Mouse (Mus musculus) neural tube, embryonic 14.5 days (tissue): ENCODE data around the gene Myo1h. TPM values are rescaled to one million over a fixed set of nuclear protein-coding genes. Genes with fewer than 3 reads are reported as not detected.

Source experiments
- ATAC-seq: fragments of 200-750 bp; cut with Nextera tagmentation; 2 replicates; pipeline ENCODE4 v1.8.0; 2017; ENCODE audit warnings: low read depth, mild to moderate bottlenecking, moderate TSS enrichment, moderate library complexity
- H3K27ac ChIP-seq: fragments of 300-500 bp; sonication (generic); 2 replicates; pipeline ENCODE4 v1.5.1; 2014; ENCODE audit warnings: low read depth, mild to moderate bottlenecking, control low read depth, low read length, moderate library complexity, mixed read lengths
- H3K27me3 ChIP-seq: fragments of 300-500 bp; sonication (generic); 2 replicates; pipeline ENCODE4 v1.6.1; 2014; ENCODE audit warnings: low read length; ENCODE audit not compliant: control insufficient read depth, insufficient read depth
- H3K36me3 ChIP-seq: fragments of 300-500 bp; sonication (generic); 2 replicates; pipeline ENCODE4 v1.6.1; 2014; ENCODE audit warnings: low read length, mixed read lengths; ENCODE audit not compliant: control insufficient read depth, insufficient read depth
- H3K4me1 ChIP-seq: fragments of 300-500 bp; sonication (generic); 2 replicates; pipeline ENCODE4 v1.6.1; 2014; ENCODE audit warnings: low read length; ENCODE audit not compliant: control insufficient read depth, insufficient read depth
- H3K4me2 ChIP-seq: fragments of 300-500 bp; sonication (generic); 2 replicates; pipeline ENCODE4 v1.6.1; 2014; ENCODE audit warnings: mild to moderate bottlenecking, low read depth, low read length, control low read depth
- H3K4me3 ChIP-seq: fragments of 300-500 bp; sonication (generic); 2 replicates; pipeline ENCODE4 v1.5.1; 2014; ENCODE audit warnings: low read depth, low read length, control low read depth, mixed read lengths
- H3K9ac ChIP-seq: fragments of 300-500 bp; sonication (generic); replicated peaks from 2 replicates; pipeline ENCODE4 v1.6.1; 2014; ENCODE audit warnings: low read depth, mild to moderate bottlenecking, control low read depth, low read length, mixed read lengths
- H3K9me3 ChIP-seq: fragments of 300-500 bp; sonication (generic); 2 replicates; pipeline ENCODE4 v1.6.1; 2016; ENCODE audit warnings: low read length; ENCODE audit not compliant: control insufficient read depth
- WGBS: fragments of 180-500 bp; shearing (Covaris S2); extraction: QIAGEN DNeasy Blood & Tissue Kit; methylation state at CpG from one replicate; pipeline ENCODE4 v1.1.7; 2014; 5-methylcytosine and 5-hydroxymethylcytosine counted together
- polyA plus RNA-seq: library from polyadenylated mRNA; unstranded; fragments of >200 nt; fragmentation: Nextera tagmentation; extraction: Ambion mirVana; gene quantifications from 2 replicates; pipeline ENCODE4 v1.2.1, GENCODE M21; 2014

Myo1h gene
- polyA plus RNA-seq, 1 experiment from 2014 or later: 0.75 TPM

DNA sequence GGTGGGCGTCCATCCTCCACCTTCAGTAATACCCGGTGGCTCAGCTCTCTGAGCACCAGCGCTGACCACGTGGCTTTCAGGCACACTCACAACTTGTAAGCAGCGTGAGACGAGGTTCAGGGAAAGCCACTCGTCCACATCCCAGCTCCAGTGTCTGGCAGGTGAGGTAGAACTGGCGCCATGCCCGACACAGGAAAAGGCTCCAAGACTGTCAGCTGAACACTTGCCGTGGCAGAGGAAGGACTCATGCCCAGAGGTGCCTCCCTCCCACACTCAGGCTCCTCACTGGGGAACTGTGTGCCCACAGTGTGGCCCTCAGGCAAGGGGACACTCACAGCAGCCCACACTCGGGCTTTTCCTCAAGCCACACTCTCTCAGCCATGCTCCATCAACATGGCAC, 84.2 kb downstream of the Myo1h start:
- Histone ChIP-seq H3K4me2 (no peak overlapping the region), H3K36me3 (peaks cover 39% of the 10 kb centered on the region), H3K27me3 (no peaks in the 10 kb centered on the region), H3K4me1 (peaks cover 8% of the 10 kb centered on the region; the same call in 1 of the 2 replicates), H3K9ac (no peak overlapping the region), H3K9me3 (no peaks in the 10 kb centered on the region), H3K4me3 (no peak overlapping the region), H3K27ac (no peak overlapping the region)
- no peak for ATAC-seq
- whole genome bisulfite sequencing: 80% methylated on average over 11 of the region's 11 CpGs

DNA sequence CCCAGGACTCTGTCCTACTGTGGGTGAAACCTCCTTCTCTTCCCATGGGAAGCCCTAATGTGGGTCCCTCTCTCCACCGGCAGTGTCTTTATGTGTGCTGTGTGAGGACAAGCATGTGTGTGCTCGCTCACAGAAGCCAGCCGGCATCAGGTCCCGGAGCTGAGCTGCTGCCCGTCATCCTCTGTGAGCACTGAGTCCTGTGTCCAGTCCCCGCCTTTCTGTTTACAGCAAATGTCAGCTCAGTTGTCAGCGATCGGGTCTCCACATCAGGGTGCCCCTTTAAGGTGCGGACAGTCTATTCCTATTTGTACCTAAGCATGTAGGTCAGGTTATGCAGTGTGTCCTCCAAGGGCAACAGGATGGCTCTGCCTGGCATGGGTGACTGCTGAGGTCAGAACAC, 84.6 kb downstream of the Myo1h start:
- H3K27ac ChIP-seq: no peak overlapping the region
- no peak overlapping the region for H3K9ac ChIP-seq
- peaks cover 12% of the 10 kb centered on the region; the same call in 1 of the 2 replicates for H3K4me1 ChIP-seq
- H3K27me3 ChIP-seq: no peaks in the 10 kb centered on the region
- H3K36me3 ChIP-seq: peaks cover 36% of the 10 kb centered on the region
- WGBS: 95% methylated on average over 9 of the region's 9 CpGs
- no peaks in the 10 kb centered on the region for H3K9me3 ChIP-seq
- no peak overlapping the region for H3K4me2 ChIP-seq
- no peak overlapping the region for H3K4me3 ChIP-seq
- no peak for ATAC-seq

DNA sequence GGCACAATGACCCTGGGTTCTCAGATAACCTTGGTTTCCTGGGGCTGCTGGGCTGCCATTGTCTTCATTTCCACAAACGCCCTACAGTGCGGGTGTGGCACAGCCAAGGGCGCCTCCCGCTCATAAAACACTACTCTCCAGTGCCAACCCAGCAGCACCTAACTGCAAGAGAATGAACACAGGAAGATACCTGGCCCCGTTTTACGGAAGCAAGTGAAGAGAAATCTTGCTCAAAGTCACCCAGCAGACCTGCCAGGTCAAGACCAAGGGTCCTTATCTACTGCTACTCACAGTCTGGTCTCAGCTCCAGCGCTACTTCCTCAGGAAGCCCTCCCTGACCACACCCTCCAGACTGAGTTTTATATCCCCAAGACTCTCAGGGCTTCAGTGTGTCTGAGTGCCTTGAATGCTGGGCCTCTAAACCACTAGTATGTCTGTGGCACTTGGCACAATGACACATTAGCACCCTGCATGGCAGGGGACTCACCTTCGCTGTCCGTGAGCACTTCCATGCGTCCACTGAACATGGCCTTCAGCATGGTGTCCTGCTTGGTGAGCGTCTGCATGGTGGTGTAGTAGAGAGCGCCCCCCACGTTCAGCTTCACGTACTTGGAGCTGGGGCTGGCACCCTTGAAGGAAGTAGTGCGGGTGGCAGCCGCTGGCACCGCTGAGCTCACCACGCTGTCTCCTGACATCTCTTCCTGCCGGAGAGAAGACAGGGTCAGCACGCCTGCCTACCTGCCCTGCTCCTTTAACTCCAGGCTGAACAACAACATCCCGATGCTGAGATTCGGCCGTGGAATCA, 85.6 kb downstream of the Myo1h start:
- WGBS: 91% methylated on average over 23 of the region's 23 CpGs
- H3K27ac ChIP-seq: no peak overlapping the region
- no peak overlapping the region for H3K4me3 ChIP-seq
- H3K9me3 ChIP-seq: no peaks in the 10 kb centered on the region
- no peak overlapping the region for H3K9ac ChIP-seq
- ATAC-seq: no peak
- H3K36me3 ChIP-seq: peaks cover 27% of the 10 kb centered on the region
- no peaks in the 10 kb centered on the region for H3K27me3 ChIP-seq
- H3K4me2 ChIP-seq: no peak overlapping the region
- H3K4me1 ChIP-seq: peaks cover 21% of the 10 kb centered on the region; the same call in 1 of the 2 replicates

DNA sequence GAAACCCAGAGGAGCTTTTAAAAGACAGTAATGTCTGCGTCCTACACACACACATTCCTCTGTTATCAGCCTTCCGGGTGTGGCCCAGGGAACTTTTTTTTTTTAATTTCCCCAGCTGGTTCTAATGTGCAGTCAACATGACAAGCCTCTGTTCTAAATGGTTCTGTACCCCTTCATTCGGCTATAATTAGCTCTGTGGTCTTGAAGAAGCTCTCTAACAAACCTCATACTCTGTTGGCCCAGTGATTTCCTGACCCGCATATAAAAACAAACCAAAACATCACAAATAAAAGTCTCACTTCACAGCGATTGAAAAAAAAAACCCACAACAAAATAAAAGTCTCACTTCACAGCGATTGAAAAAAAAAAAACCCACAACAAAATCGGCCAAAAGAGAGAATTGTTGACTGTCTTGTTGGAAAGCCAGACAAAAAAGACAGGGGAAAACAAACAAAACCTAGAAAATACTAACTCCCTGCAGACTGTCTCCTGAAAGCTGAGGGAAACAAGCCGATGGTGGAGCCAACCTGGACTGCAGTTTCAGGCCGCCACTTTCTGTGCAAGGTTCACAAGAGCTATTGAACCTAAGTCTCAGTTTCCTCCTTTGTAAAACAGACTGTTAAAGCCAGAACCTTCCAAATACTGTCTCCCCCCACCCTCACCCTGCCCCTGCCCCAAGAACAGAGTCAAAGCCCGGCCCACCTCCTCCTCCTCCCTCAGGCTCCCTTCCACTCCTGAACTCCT, 89.4 kb downstream of the Myo1h start:
- no peak overlapping the region for H3K4me3 ChIP-seq
- no peak for ATAC-seq
- H3K36me3 ChIP-seq: peaks cover 14% of the 10 kb centered on the region
- H3K27me3 ChIP-seq: no peaks in the 10 kb centered on the region
- H3K9me3 ChIP-seq: no peaks in the 10 kb centered on the region
- H3K9ac ChIP-seq: peak overlapping the region; percentile 88; the same call in 1 of the 2 replicates
- peaks cover 25% of the 10 kb centered on the region for H3K4me1 ChIP-seq
- 71% methylated on average over 10 of the region's 10 CpGs for WGBS
- no peak overlapping the region for H3K27ac ChIP-seq
- peak overlapping the region; percentile 67; the same call in 1 of the 2 replicates for H3K4me2 ChIP-seq

DNA sequence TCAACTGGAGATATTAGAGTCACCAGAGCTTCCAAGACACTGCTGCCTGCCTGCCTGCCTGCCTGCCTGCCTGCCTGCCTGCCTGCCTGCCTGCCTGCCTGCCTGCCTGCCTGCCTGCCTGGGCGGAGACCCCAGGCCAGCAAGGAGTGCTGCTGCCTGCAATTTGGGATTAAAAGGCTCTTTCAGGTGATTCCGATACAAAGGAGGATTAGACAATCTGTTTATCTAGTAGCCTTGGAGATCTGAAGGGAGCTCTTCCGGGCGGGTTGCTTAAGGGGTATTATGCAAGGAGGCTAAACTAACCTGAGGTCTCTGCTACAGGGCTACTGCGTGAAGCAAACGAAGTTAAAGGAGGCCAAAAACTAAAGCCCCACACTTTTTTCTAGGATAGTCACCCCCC, 90.0 kb downstream of the Myo1h start:
- WGBS: 66% methylated on average over 6 of the region's 6 CpGs
- no peaks in the 10 kb centered on the region for H3K27me3 ChIP-seq
- H3K36me3 ChIP-seq: peaks cover 8% of the 10 kb centered on the region
- no peak for ATAC-seq
- H3K4me3 ChIP-seq: peak overlapping the region; percentile 92
- H3K9me3 ChIP-seq: no peaks in the 10 kb centered on the region
- H3K9ac ChIP-seq: peak overlapping the region; percentile 88; the same call in 1 of the 2 replicates
- H3K4me1 ChIP-seq: peaks cover 25% of the 10 kb centered on the region
- H3K4me2 ChIP-seq: peak overlapping the region; percentile 67
- no peak overlapping the region for H3K27ac ChIP-seq

DNA sequence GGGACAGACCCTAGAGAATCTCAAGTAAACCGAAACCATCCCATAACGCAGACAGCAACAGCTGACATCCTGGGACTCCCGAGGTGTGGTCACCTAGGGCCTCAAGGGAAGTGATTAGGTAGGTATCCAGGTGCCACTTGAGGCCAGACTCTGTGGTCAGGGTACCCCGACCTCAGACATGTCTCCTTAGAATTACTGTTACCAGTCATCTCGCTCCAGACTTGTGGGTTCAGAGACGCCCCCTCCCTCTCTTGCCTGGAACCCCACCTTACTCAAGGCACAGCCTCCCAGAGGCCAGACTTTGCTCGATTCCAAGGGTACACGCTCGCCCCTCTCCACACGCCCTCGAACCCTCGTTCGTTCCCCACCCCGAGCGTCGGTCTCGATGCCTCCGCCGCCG, 90.8 kb downstream of the Myo1h start:
- Histone ChIP-seq H3K4me2 (peak overlapping the region; percentile 67), H3K27ac (peak overlapping the region; percentile 88), H3K4me1 (peaks cover 25% of the 10 kb centered on the region), H3K9me3 (no peaks in the 10 kb centered on the region), H3K36me3 (no peaks in the 10 kb centered on the region; the same call in 1 of the 2 replicates), H3K27me3 (no peaks in the 10 kb centered on the region), H3K9ac (peak overlapping the region; percentile 88), H3K4me3 (peak overlapping the region; percentile 92)
- WGBS: 1% methylated on average over 20 of the region's 20 CpGs
- peak; percentile 26; the same call in 1 of the 2 replicates for ATAC-seq

DNA sequence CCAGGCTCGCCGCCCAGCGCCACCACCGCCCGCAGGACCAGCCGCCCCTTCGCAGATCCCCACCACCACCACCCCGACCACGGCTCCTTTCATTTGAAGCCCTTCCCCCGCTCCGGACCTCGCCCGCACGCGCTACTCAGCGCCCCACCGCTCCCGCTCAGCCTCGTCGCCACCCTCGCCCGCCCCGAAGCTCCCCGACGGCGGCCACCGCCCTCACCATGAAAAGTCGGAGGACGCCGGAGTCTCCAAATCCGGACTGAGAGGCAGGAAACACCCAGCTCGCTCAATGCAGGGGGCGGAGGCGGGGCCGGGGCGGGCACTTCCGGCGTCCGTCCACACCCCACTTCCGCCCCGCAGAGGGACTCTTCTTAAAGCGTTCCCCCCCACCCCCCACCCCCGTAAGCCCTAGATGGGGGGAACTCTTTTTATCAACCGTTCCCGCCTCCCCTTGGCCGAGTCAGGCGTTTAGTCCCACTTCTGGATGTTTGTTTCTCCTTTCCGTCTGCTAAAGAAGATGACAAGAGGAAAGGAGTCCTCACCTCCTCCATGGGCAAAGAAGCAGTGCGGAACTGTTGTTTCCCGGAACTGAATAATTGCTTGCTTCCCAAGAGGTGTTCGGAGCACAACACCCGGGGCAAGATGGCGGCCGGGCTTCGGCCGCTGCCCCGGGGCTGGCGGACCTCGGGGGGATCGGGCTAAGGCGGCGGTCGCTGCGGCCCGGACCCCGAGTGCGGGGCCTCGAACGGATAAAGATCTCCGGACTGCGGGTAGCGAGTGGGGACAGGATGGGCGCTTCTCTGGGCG, 91.4 kb downstream of the Myo1h start, which contains the start of the genes Kctd10 and Ube3b:
Kctd10 (minus strand) TSS at position 300 of the 804 bp plus-strand sequence.
Ube3b (plus strand) TSS at position 399 of the 804 bp plus-strand sequence.
- WGBS: under 1% methylated on average over 65 of the region's 74 CpGs
- Histone ChIP-seq H3K9ac (peak within 1 kb of the TSS; percentile 88), H3K27ac (peak within 1 kb of the TSS; percentile 88), H3K27me3 (no peaks in the 10 kb centered on the region), H3K4me2 (peak within 1 kb of the TSS; percentile 67), H3K9me3 (no peaks in the 10 kb centered on the region), H3K36me3 (peaks cover 4% of the 10 kb centered on the region), H3K4me3 (peak within 1 kb of the TSS; percentile 92), H3K4me1 (peaks cover 25% of the 10 kb centered on the region)
- peak; percentile 96 for ATAC-seq

DNA sequence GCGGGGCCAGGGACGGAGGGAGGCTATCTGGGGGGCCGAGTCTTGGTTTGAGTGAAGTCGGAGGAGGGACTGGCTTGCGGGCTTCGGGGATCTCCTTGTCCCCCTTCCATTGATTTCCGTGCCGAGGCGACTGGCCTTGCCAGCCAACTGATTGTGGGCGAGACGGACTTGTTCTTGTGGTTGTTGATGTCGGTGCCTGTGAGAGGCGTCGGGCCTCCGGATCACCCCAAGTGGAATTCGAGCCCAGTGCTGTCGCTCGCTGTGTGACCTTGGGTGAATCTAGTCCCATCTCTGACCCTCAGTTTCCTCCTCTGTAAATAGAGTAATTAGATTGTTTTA, 92.0 kb downstream of the Myo1h start:
- Histone ChIP-seq H3K36me3 (peaks cover 7% of the 10 kb centered on the region), H3K4me3 (peak overlapping the region; percentile 92), H3K27me3 (no peaks in the 10 kb centered on the region), H3K9me3 (no peaks in the 10 kb centered on the region), H3K4me1 (peaks cover 25% of the 10 kb centered on the region), H3K27ac (peak overlapping the region; percentile 88), H3K9ac (peak overlapping the region; percentile 88), H3K4me2 (peak overlapping the region; percentile 67)
- 0% methylated on average over 18 of the region's 18 CpGs for WGBS
- ATAC-seq: no peak
